Mouse (Mus musculus) B cell, adult 67 days (primary cell): ENCODE results near the gene Gm6358. TPM values are rescaled to one million over a fixed set of nuclear protein-coding genes. Genes with fewer than 3 reads are reported as not detected.

ENCODE experiments used
- total RNA-seq, 2 experiments: library from RNA; stranded (reverse); gene quantifications; 4 replicates each; pipeline ENCODE4 v1.2.4; 2023

Gene Gm6358
- not detected for total RNA-seq

GRCm38 (mm10) chr16:89140551-89140950 lies at the start of gene Gm6358:
Gene Gm6358 (plus strand): TSS chr16:89140851.

GRCm38 (mm10) chr16:89150786-89151185 lies 10.1 kb downstream of the Gm6358 start, which contains the start of gene Gm10061:
Gene Gm10061 (plus strand): TSS chr16:89151086.

GRCm38 (mm10) chr16:89157652-89158051 lies 17.0 kb downstream of the Gm6358 start, which contains the start of gene Gm9789:
Gene Gm9789 (plus strand): TSS chr16:89157952.

GRCm38 (mm10) chr16:89169190-89169589 lies 28.5 kb downstream of the Gm6358 start, which contains the start of gene Gm7735:
Gene Gm7735 (plus strand): TSS chr16:89169490.

GRCm38 (mm10) chr16:89174435-89174834 lies 33.8 kb downstream of the Gm6358 start, which contains the start of gene 1110057P08Rik:
Gene 1110057P08Rik (plus strand): TSS chr16:89174735.

Other genes with a start within 250 kb of the Gm6358 start
- gene Krtap19-5, start 244.4 kb upstream of the Gm6358 start, total RNA-seq: not detected
- not detected for gene Krtap19-9b, start 208.6 kb upstream of the Gm6358 start, total RNA-seq
- not detected for gene Krtap16-3, start 178.0 kb upstream of the Gm6358 start, total RNA-seq
- not detected for gene Krtap22-2, start 130.1 kb upstream of the Gm6358 start, total RNA-seq
- gene Gm10229, start 125.6 kb upstream of the Gm6358 start, total RNA-seq: not detected
- not detected for gene Krtap6-1, start 109.2 kb upstream of the Gm6358 start, total RNA-seq
- gene Gm10228, start 99.4 kb upstream of the Gm6358 start, total RNA-seq: not detected
- not detected for gene Krtap6-5, start 93.0 kb upstream of the Gm6358 start, total RNA-seq
- gene 1110025L11Rik, start 76.8 kb upstream of the Gm6358 start, total RNA-seq: not detected
- gene Krtap6-3, start 56.8 kb upstream of the Gm6358 start, total RNA-seq: not detected
- gene Gm10061, start 10.2 kb downstream of the Gm6358 start, total RNA-seq: not detected
- not detected for gene Gm9789, start 17.1 kb downstream of the Gm6358 start, total RNA-seq
- gene Gm7735, start 28.6 kb downstream of the Gm6358 start, total RNA-seq: not detected
- gene 1110057P08Rik, start 33.9 kb downstream of the Gm6358 start, total RNA-seq: not detected
- gene Krtap20-2, start 65.0 kb downstream of the Gm6358 start, total RNA-seq: not detected